Mouse (Mus musculus) liver, embryonic 14.5 days (tissue): Measurements from ENCODE around the gene Pramef17. TPM values are rescaled to one million over a fixed set of nuclear protein-coding genes. Genes with fewer than 3 reads are reported as not detected.
"Not testable (repeated sequence)": the region's sequence is repeated elsewhere in the genome, so short reads cannot be mapped to it uniquely, and the experiment has no call there.

ENCODE experiments used
- ATAC-seq: fragments of 200-750 bp; cut with Nextera tagmentation; 2 replicates; pipeline ENCODE4 v1.8.0; 2017; ENCODE audit warnings: moderate number of reproducible peaks, mild to moderate bottlenecking, moderate library complexity; ENCODE audit not compliant: insufficient read depth
- DNase-seq, 3 experiments: peaks; one replicate each; pipeline ENCODE4 v3.0.0-alpha.2; 2012 to 2013; ENCODE audit warnings: low read depth in 3 of 3, low spot score in 3 of 3
- H3K27ac ChIP-seq: fragments of 300-500 bp; sonication (generic); 2 replicates; pipeline ENCODE4 v1.5.1; 2014; ENCODE audit warnings: moderate library complexity, mild to moderate bottlenecking, control low read depth, inconsistent platforms
- H3K27me3 ChIP-seq: fragments of 300-500 bp; sonication (generic); 2 replicates; pipeline ENCODE4 v1.6.1; 2014; ENCODE audit warnings: mild to moderate bottlenecking, low read length, moderate library complexity; ENCODE audit not compliant: control insufficient read depth, insufficient read depth
- H3K36me3 ChIP-seq: fragments of 300-500 bp; sonication (generic); replicated peaks from 2 replicates; pipeline ENCODE4 v1.6.1; 2014; ENCODE audit warnings: low read depth; ENCODE audit not compliant: control insufficient read depth, insufficient read depth
- H3K4me1 ChIP-seq, 2 experiments: fragments of 200-500 bp in 1 of 2; fragments of 300-500 bp in 1 of 2; sonication (generic) in 1 of 2; replicated peaks; 2 replicates each; pipeline ENCODE4 v1.6.1; 2012 to 2014; ENCODE audit warnings: antibody characterized with exemption in 1 of 2, inconsistent platforms in 1 of 2, low read length in 1 of 2; ENCODE audit not compliant: control insufficient read depth in 2 of 2, insufficient read depth in 2 of 2
- H3K4me2 ChIP-seq: fragments of 300-500 bp; sonication (generic); 2 replicates; pipeline ENCODE4 v1.6.1; 2014; ENCODE audit warnings: low read depth, mild to moderate bottlenecking, control low read depth, moderate library complexity
- H3K4me3 ChIP-seq, 2 experiments: fragments of 200-500 bp in 1 of 2; fragments of 300-500 bp in 1 of 2; sonication (generic) in 1 of 2; 2 replicates each; pipeline ENCODE4 v1.5.1; 2012 to 2014; ENCODE audit warnings: low read depth in 2 of 2, low read length in 2 of 2, mild to moderate bottlenecking in 2 of 2, control low read depth in 1 of 2, inconsistent platforms in 1 of 2, moderate library complexity in 1 of 2; ENCODE audit not compliant: insufficient read depth in 1 of 2
- H3K9ac ChIP-seq: fragments of 300-500 bp; sonication (generic); replicated peaks from 2 replicates; pipeline ENCODE4 v1.6.1; 2014; ENCODE audit warnings: mild to moderate bottlenecking, control low read depth, moderate library complexity
- H3K9me3 ChIP-seq: fragments of 300-500 bp; sonication (generic); 2 replicates; pipeline ENCODE4 v1.6.1; 2016; ENCODE audit warnings: low read length, mixed read lengths; ENCODE audit not compliant: control insufficient read depth
- WGBS: fragments of 180-500 bp; shearing (Covaris S2); extraction: QIAGEN DNeasy Blood & Tissue Kit; methylation state at CpG from one replicate; pipeline ENCODE4 v1.1.7; 2014; ENCODE audit not compliant: insufficient replicate concordance; 5-methylcytosine and 5-hydroxymethylcytosine counted together
- polyA plus RNA-seq, 2 experiments: library from polyadenylated mRNA; depleted of rRNA in 1 of 2; stranded (reverse) in 1 of 2; unstranded in 1 of 2; fragments of >200 nt; fragmentation: Nextera tagmentation in 1 of 2; extraction: Ambion mirVana in 1 of 2; gene quantifications; 2 replicates each; pipeline versions ENCODE4 v1.2.1 to v1.2.3; 2012 to 2014

Gene Pramef17
- polyA plus RNA-seq (2012; rRNA removed) (not detected in 2 replicates), polyA plus RNA-seq (2014; fragmentation: Nextera tagmentation; extraction: Ambion mirVana) (not detected in 2 replicates)

- not testable (repeated sequence) for H3K9me3 ChIP-seq, H3K4me1 ChIP-seq, H3K4me2 ChIP-seq, H3K27me3 ChIP-seq, H3K9ac ChIP-seq, DNase-seq, H3K4me3 ChIP-seq, H3K36me3 ChIP-seq, H3K27ac ChIP-seq, ATAC-seq
- 40% methylated on average over 3 of the region's 3 CpGs for WGBS
Observed at GRCm38 (mm10) chr4:143994269-143994668, at the start of gene Pramef17. TSS of gene Pramef17 (minus strand) at chr4:143994369.

- WGBS, result 85% methylated on average over 12 of the region's 17 CpGs
- not testable (repeated sequence) for H3K27me3 ChIP-seq, ATAC-seq, H3K4me2 ChIP-seq, DNase-seq, H3K27ac ChIP-seq, H3K4me1 ChIP-seq, H3K9me3 ChIP-seq, H3K9ac ChIP-seq, H3K4me3 ChIP-seq, H3K36me3 ChIP-seq
Observed at GRCm38 (mm10) chr4:143988126-143988525, 6.0 kb downstream of the Pramef17 start.

- 75% methylated on average over 3 of the region's 17 CpGs for WGBS
- not testable (repeated sequence) for H3K9me3 ChIP-seq, ATAC-seq, H3K9ac ChIP-seq, DNase-seq, H3K4me2 ChIP-seq, H3K4me3 ChIP-seq, H3K27me3 ChIP-seq, H3K27ac ChIP-seq, H3K4me1 ChIP-seq, H3K36me3 ChIP-seq
Observed at GRCm38 (mm10) chr4:143987475-143987941, 6.7 kb downstream of the Pramef17 start.

GRCm38 (mm10) chr4:143985733-143986132, 8.4 kb downstream of the Pramef17 start:
- not testable (repeated sequence) for H3K9ac ChIP-seq, DNase-seq, H3K4me3 ChIP-seq, ATAC-seq, H3K36me3 ChIP-seq, H3K9me3 ChIP-seq, H3K27me3 ChIP-seq, H3K27ac ChIP-seq, H3K4me1 ChIP-seq, H3K4me2 ChIP-seq
- WGBS, result 83% methylated on average over 2 of the region's 9 CpGs

- not testable (repeated sequence) for H3K27ac ChIP-seq, H3K36me3 ChIP-seq, H3K4me2 ChIP-seq, H3K4me3 ChIP-seq, H3K27me3 ChIP-seq, ATAC-seq, DNase-seq, H3K9me3 ChIP-seq, H3K4me1 ChIP-seq, H3K9ac ChIP-seq
- WGBS, result no CpG with 5 or more reads among the region's 7 CpGs
Observed at GRCm38 (mm10) chr4:143985165-143985564, 9.0 kb downstream of the Pramef17 start.

- not testable (repeated sequence) for H3K4me3 ChIP-seq, H3K9ac ChIP-seq, H3K4me2 ChIP-seq, H3K36me3 ChIP-seq, H3K27me3 ChIP-seq, H3K9me3 ChIP-seq, DNase-seq, H3K4me1 ChIP-seq, ATAC-seq, H3K27ac ChIP-seq
- no CpG with 5 or more reads among the region's 1 CpGs for WGBS
Observed at GRCm38 (mm10) chr4:143983446-143983845, 10.7 kb downstream of the Pramef17 start.

- not testable (repeated sequence) for H3K9me3 ChIP-seq, H3K4me1 ChIP-seq, H3K4me2 ChIP-seq, H3K9ac ChIP-seq, ATAC-seq, H3K27ac ChIP-seq, H3K27me3 ChIP-seq, H3K4me3 ChIP-seq, DNase-seq, H3K36me3 ChIP-seq
- 30% methylated on average over 2 of the region's 2 CpGs for WGBS
Observed at GRCm38 (mm10) chr4:143966850-143967249, 27.3 kb downstream of the Pramef17 start, which contains the start of gene Gm13101. TSS of gene Gm13101 (minus strand) at chr4:143966950.

- not testable (repeated sequence) for DNase-seq, ATAC-seq, H3K4me1 ChIP-seq, H3K4me3 ChIP-seq, H3K4me2 ChIP-seq, H3K36me3 ChIP-seq, H3K27ac ChIP-seq, H3K9me3 ChIP-seq, H3K27me3 ChIP-seq, H3K9ac ChIP-seq
- WGBS, result 56% methylated on average over 1 of the region's 1 CpGs
Observed at GRCm38 (mm10) chr4:143950916-143951315, 43.3 kb downstream of the Pramef17 start, which contains the start of gene Pramef25. TSS of gene Pramef25 (minus strand) at chr4:143951016.
